Mouse (Mus musculus) liver, embryonic 14.5 days (tissue): ENCODE measurements around the gene H2-Q10. TPM values are rescaled to one million over a fixed set of nuclear protein-coding genes. Genes with fewer than 3 reads are reported as not detected.

Source experiments
- ATAC-seq: fragments of 200-750 bp; cut with Nextera tagmentation; 2 replicates; pipeline ENCODE4 v1.8.0; 2017; ENCODE audit warnings: moderate number of reproducible peaks, mild to moderate bottlenecking, moderate library complexity; ENCODE audit not compliant: insufficient read depth
- DNase-seq, 3 experiments: peaks; one replicate each; pipeline ENCODE4 v3.0.0-alpha.2; 2012 to 2013; ENCODE audit warnings: low read depth in 3 of 3, low spot score in 3 of 3
- H3K27ac ChIP-seq: fragments of 300-500 bp; sonication (generic); 2 replicates; pipeline ENCODE4 v1.5.1; 2014; ENCODE audit warnings: moderate library complexity, mild to moderate bottlenecking, control low read depth, inconsistent platforms
- H3K27me3 ChIP-seq: fragments of 300-500 bp; sonication (generic); 2 replicates; pipeline ENCODE4 v1.6.1; 2014; ENCODE audit warnings: mild to moderate bottlenecking, low read length, moderate library complexity; ENCODE audit not compliant: control insufficient read depth, insufficient read depth
- H3K36me3 ChIP-seq: fragments of 300-500 bp; sonication (generic); replicated peaks from 2 replicates; pipeline ENCODE4 v1.6.1; 2014; ENCODE audit warnings: low read depth; ENCODE audit not compliant: control insufficient read depth, insufficient read depth
- H3K4me1 ChIP-seq, 2 experiments: fragments of 200-500 bp in 1 of 2; fragments of 300-500 bp in 1 of 2; sonication (generic) in 1 of 2; replicated peaks; 2 replicates each; pipeline ENCODE4 v1.6.1; 2012 to 2014; ENCODE audit warnings: antibody characterized with exemption in 1 of 2, inconsistent platforms in 1 of 2, low read length in 1 of 2; ENCODE audit not compliant: control insufficient read depth in 2 of 2, insufficient read depth in 2 of 2
- H3K4me2 ChIP-seq: fragments of 300-500 bp; sonication (generic); 2 replicates; pipeline ENCODE4 v1.6.1; 2014; ENCODE audit warnings: low read depth, mild to moderate bottlenecking, control low read depth, moderate library complexity
- H3K4me3 ChIP-seq, 2 experiments: fragments of 200-500 bp in 1 of 2; fragments of 300-500 bp in 1 of 2; sonication (generic) in 1 of 2; 2 replicates each; pipeline ENCODE4 v1.5.1; 2012 to 2014; ENCODE audit warnings: low read depth in 2 of 2, low read length in 2 of 2, mild to moderate bottlenecking in 2 of 2, control low read depth in 1 of 2, inconsistent platforms in 1 of 2, moderate library complexity in 1 of 2; ENCODE audit not compliant: insufficient read depth in 1 of 2
- H3K9ac ChIP-seq: fragments of 300-500 bp; sonication (generic); replicated peaks from 2 replicates; pipeline ENCODE4 v1.6.1; 2014; ENCODE audit warnings: mild to moderate bottlenecking, control low read depth, moderate library complexity
- H3K9me3 ChIP-seq: fragments of 300-500 bp; sonication (generic); 2 replicates; pipeline ENCODE4 v1.6.1; 2016; ENCODE audit warnings: low read length, mixed read lengths; ENCODE audit not compliant: control insufficient read depth
- CTCF ChIP-seq: IDR thresholded peaks from 2 replicates; pipeline ENCODE4 v1.5.1; 2016; ENCODE audit warnings: antibody characterized with exemption, low read depth, control low read depth
- EP300 ChIP-seq: IDR thresholded peaks from 2 replicates; pipeline ENCODE4 v1.6.1; 2016; ENCODE audit warnings: antibody characterized with exemption, low read depth
- WGBS: fragments of 180-500 bp; shearing (Covaris S2); extraction: QIAGEN DNeasy Blood & Tissue Kit; methylation state at CpG from one replicate; pipeline ENCODE4 v1.1.7; 2014; ENCODE audit not compliant: insufficient replicate concordance; 5-methylcytosine and 5-hydroxymethylcytosine counted together
- polyA plus RNA-seq, 2 experiments: library from polyadenylated mRNA; depleted of rRNA in 1 of 2; stranded (reverse) in 1 of 2; unstranded in 1 of 2; fragments of >200 nt; fragmentation: Nextera tagmentation in 1 of 2; extraction: Ambion mirVana in 1 of 2; gene quantifications; 2 replicates each; pipeline versions ENCODE4 v1.2.1 to v1.2.3; 2012 to 2014

H2-Q10 gene
- polyA plus RNA-seq, 2 experiments: 136 to 195 TPM

DNA sequence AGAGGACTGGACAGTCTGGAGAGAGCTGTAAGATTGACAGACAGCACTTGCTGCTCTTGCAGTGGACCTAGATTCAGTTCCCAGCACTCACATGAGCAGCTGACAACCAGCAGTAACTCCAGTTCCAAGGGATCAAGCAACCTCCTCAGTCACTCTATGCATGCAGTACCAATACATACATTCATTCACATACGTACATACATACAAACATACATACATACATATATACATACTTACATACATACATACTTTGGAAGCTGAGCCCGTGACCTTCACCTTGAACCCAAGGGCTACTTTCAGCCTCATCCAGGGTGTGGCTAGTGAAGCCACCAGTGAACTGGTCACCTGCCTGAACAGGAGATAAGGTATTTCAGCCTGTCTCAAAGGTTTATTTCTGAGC is 18.2 kb downstream of the H2-Q10 start:
- no peaks in the 10 kb centered on the region for H3K36me3 ChIP-seq
- ATAC-seq: no peak
- H3K27me3 ChIP-seq: no peaks in the 10 kb centered on the region
- H3K9me3 ChIP-seq: no peaks in the 10 kb centered on the region
- H3K27ac ChIP-seq: no peak overlapping the region
- WGBS: 58% methylated on average over 2 of the region's 2 CpGs
- no peak overlapping the region for H3K4me2 ChIP-seq
- H3K4me1 ChIP-seq: 0 out of 4 replicates have a peak, but pooled peaks cover 0 to 2% of the 10 kb centered on the region in 2 experiments
- TF ChIP-seq CTCF (no peak), EP300 (no peak)
- H3K9ac ChIP-seq: no peak overlapping the region
- H3K4me3 ChIP-seq: no peak overlapping the region
- DNase-seq: no peak

DNA sequence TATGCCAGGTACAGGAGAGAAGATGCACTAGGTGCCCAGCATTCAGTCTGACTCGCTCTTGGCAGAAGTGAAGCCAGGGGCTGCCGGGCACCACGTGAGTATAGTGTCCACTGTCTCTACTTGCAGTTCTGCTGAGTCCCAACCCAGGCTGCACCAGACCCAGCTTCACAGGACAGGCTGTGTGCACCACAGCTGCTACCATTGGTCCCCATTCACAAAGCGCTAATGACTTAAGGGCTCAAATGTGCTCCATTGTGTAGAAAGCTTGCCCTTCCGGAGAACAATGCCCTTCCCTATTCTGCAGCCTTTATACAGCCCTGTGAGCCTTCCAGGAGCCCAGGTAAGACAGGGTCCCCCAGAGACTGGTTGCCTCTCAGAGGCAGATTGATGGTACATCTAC is 20.4 kb downstream of the H2-Q10 start:
- H3K4me1 ChIP-seq: 0 out of 4 replicates have a peak, but pooled peaks cover 0 to 2% of the 10 kb centered on the region in 2 experiments
- no peak for TF ChIP-seq EP300
- TF ChIP-seq CTCF: no peak
- H3K36me3 ChIP-seq: no peaks in the 10 kb centered on the region
- no peak overlapping the region for H3K27ac ChIP-seq
- no peak overlapping the region for H3K4me3 ChIP-seq
- no peak for ATAC-seq
- WGBS: 56% methylated on average over 5 of the region's 5 CpGs
- no peak overlapping the region for H3K9ac ChIP-seq
- DNase-seq: no peak
- no peaks in the 10 kb centered on the region for H3K9me3 ChIP-seq
- H3K27me3 ChIP-seq: no peaks in the 10 kb centered on the region
- H3K4me2 ChIP-seq: no peak overlapping the region

DNA sequence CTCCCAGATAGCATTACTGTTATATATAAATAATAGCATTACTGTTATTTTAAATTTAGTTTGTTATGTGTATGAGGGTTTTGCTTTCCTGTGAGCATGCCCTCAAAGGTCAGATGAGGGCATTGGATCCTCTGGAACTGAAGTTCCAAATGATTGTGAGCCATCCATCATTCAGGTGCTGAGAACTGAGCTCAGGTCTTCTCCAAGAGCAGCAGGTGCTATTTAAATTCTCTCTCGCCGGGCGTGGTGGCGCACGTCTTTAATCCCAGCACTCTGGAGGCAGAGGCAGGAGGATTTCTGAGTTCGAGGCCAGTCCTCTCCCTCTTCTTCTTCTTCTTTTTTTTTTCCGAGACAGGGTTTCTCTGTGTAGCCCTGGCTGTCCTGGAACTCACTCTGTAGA is 27.2 kb downstream of the H2-Q10 start:
- TF ChIP-seq EP300: no peak
- no peak for TF ChIP-seq CTCF
- H3K27ac ChIP-seq: no peak overlapping the region
- H3K4me1 ChIP-seq: no peaks in the 10 kb centered on the region
- no peak overlapping the region for H3K4me2 ChIP-seq
- DNase-seq (no peak), ATAC-seq (no peak)
- no peaks in the 10 kb centered on the region for H3K36me3 ChIP-seq
- no peaks in the 10 kb centered on the region for H3K9me3 ChIP-seq
- no peaks in the 10 kb centered on the region for H3K27me3 ChIP-seq
- no peak overlapping the region for H3K9ac ChIP-seq
- 83% methylated on average over 7 of the region's 7 CpGs for WGBS
- H3K4me3 ChIP-seq: no peak overlapping the region

GRCm38 (mm10) chr17:35502226-35502625 is 32.3 kb downstream of the H2-Q10 start:
- Histone ChIP-seq H3K4me1 (no peaks in the 10 kb centered on the region), H3K9ac (no peak overlapping the region), H3K9me3 (no peaks in the 10 kb centered on the region), H3K36me3 (no peaks in the 10 kb centered on the region), H3K27ac (no peak overlapping the region), H3K4me2 (no peak overlapping the region), H3K4me3 (no peak overlapping the region), H3K27me3 (peaks cover 7% of the 10 kb centered on the region)
- DNase-seq (no peak), ATAC-seq (no peak)
- 15% methylated on average over 6 of the region's 6 CpGs for WGBS
- TF ChIP-seq EP300 (no peak), CTCF (no peak)

GRCm38 (mm10) chr17:35502762-35503161 is 32.9 kb downstream of the H2-Q10 start:
- H3K9me3 ChIP-seq: no peaks in the 10 kb centered on the region
- DNase-seq (no peak), ATAC-seq (no peak)
- TF ChIP-seq EP300: no peak
- TF ChIP-seq CTCF: no peak
- no peak overlapping the region for H3K9ac ChIP-seq
- H3K27ac ChIP-seq: no peak overlapping the region
- H3K27me3 ChIP-seq: peaks cover 10% of the 10 kb centered on the region
- H3K4me2 ChIP-seq: no peak overlapping the region
- no peaks in the 10 kb centered on the region for H3K36me3 ChIP-seq
- H3K4me1 ChIP-seq: no peaks in the 10 kb centered on the region
- no peak overlapping the region for H3K4me3 ChIP-seq
- WGBS: 40% methylated on average over 5 of the region's 5 CpGs

DNA sequence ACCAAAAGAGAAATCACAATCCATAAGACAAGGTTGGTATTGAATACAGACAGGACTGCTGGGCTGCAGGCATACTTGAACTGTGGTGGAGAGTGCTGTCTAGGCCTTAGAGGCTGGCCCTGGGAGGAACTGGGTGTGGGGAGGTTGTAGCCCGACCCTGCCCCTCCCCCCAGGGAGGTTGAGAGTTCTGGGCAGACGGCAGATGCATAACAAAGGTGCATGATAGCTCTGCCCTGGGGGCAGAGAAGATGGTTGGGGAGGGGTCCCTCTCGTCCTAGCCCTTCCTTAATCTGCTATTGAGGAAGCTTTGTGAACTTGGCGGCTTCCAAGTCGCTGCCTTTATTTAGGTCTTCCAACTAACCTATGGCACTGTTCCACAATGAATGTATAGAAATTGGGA is 34.0 kb downstream of the H2-Q10 start:
- ATAC-seq: no peak
- WGBS: 25% methylated on average over 5 of the region's 5 CpGs
- H3K4me1 ChIP-seq: no peaks in the 10 kb centered on the region
- H3K9me3 ChIP-seq: no peaks in the 10 kb centered on the region
- H3K4me2 ChIP-seq: no peak overlapping the region
- H3K36me3 ChIP-seq: no peaks in the 10 kb centered on the region
- no peak overlapping the region for H3K4me3 ChIP-seq
- no peak overlapping the region for H3K27ac ChIP-seq
- no peak for DNase-seq
- H3K9ac ChIP-seq: no peak overlapping the region
- TF ChIP-seq CTCF (no peak), EP300 (no peak)
- peaks cover 14% of the 10 kb centered on the region for H3K27me3 ChIP-seq
